Mouse (Mus musculus): Measurements from ENCODE around the gene Tex52. TPM values are rescaled to one million over a fixed set of nuclear protein-coding genes. Genes with fewer than 3 reads are reported as not detected.
A peak's percentile ranks its signal among the peaks of the same experiment; 100 is the strongest.

The Tex52 gene
- polyA plus RNA-seq, 1 experiment from 2014 or later, result 0.85 TPM

- no peak overlapping the region for H3K4me3 ChIP-seq (replicated peaks; ENCODE audit: low read length)
- no peaks in the 10 kb centered on the region for H3K36me3 ChIP-seq (ENCODE audit: control insufficient read depth, insufficient read depth)
- H3K27ac ChIP-seq (ENCODE audit: low read length), result no peak overlapping the region
- WGBS, result 92% methylated on average over 3 of the region's 3 CpGs
- peaks cover 7% of the 10 kb centered on the region for H3K4me1 ChIP-seq (replicated peaks; ENCODE audit: control insufficient read depth, insufficient read depth, low read length)
- no peaks in the 10 kb centered on the region for H3K9me3 ChIP-seq (ENCODE audit: control insufficient read depth, low read length)
- H3K9ac ChIP-seq (replicated peaks; ENCODE audit: low read depth, low read length), result no peak overlapping the region
- no peak overlapping the region for H3K4me2 ChIP-seq (ENCODE audit: low read length)
- no peaks in the 10 kb centered on the region for H3K27me3 ChIP-seq (replicated peaks; ENCODE audit: control insufficient read depth, insufficient read depth, low read length)
- no peak for ATAC-seq
These were observed 46.2 kb downstream of the Tex52 start for GRCm38 (mm10) chr6:128421480-128421879.

DNA sequence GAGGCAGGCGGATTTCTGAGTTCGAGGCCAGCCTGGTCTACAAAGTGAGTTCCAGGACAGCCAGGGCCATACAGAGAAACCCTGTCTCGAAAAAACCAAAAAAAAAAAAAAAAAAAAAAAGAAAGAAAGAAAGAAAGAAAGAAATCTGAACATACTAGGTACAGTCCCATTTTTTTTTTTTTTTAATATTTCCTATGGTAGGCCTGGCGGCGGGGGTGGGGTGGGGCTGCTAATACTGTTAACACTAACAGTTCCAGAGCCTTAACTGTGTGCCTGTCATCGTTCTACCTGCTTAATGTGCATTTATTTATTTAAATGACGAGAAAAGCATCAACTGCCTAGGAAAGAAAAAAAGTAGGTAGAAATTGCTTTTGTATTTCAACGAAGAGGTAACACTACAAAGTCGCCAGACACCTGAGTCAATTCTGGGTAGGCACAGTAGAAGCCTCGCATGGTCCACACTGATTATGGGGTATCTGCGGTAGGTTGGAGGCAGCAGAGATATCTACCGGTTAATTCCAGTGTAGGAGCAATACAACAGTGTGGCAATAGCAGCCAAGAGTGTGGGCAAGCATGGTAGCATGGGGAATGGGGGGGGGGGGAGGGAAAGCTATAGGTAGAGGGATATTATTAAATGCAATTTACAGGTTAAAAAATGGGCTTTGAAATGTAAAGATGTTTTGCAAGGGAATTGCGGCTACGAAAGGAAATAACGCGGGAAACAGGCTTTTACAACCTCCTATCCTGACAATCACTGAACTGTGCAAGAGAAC, 48.4 kb downstream of the Tex52 start:
- Histone ChIP-seq H3K4me3 (replicated peaks; ENCODE audit: low read length) (peak overlapping the region; percentile 78), H3K4me2 (ENCODE audit: low read length) (peak overlapping the region; percentile 64), H3K4me1 (replicated peaks; ENCODE audit: control insufficient read depth, insufficient read depth, low read length) (peaks cover 7% of the 10 kb centered on the region), H3K9ac (replicated peaks; ENCODE audit: low read depth, low read length) (peak overlapping the region; percentile 81), H3K27ac (ENCODE audit: low read length) (peak overlapping the region; percentile 98), H3K9me3 (ENCODE audit: control insufficient read depth, low read length) (no peaks in the 10 kb centered on the region), H3K36me3 (ENCODE audit: control insufficient read depth, insufficient read depth) (no peaks in the 10 kb centered on the region), H3K27me3 (replicated peaks; ENCODE audit: control insufficient read depth, insufficient read depth, low read length) (no peaks in the 10 kb centered on the region)
- 43% methylated on average over 14 of the region's 16 CpGs for WGBS
- peak; percentile 43; the same call in 1 of the 2 replicates for ATAC-seq

GRCm38 (mm10) chr6:128424269-128425019, 49.2 kb downstream of the Tex52 start, which contains the start of gene Itfg2:
Itfg2 (minus strand) TSS chr6:128424931.
- Histone ChIP-seq H3K4me1 (replicated peaks; ENCODE audit: control insufficient read depth, insufficient read depth, low read length) (peaks cover 7% of the 10 kb centered on the region), H3K4me3 (replicated peaks; ENCODE audit: low read length) (peak within 1 kb of the TSS; percentile 78), H3K9me3 (ENCODE audit: control insufficient read depth, low read length) (no peaks in the 10 kb centered on the region), H3K36me3 (ENCODE audit: control insufficient read depth, insufficient read depth) (peaks cover 3% of the 10 kb centered on the region; the same call in 1 of the 2 replicates), H3K27ac (ENCODE audit: low read length) (peak within 1 kb of the TSS; percentile 98), H3K27me3 (replicated peaks; ENCODE audit: control insufficient read depth, insufficient read depth, low read length) (no peaks in the 10 kb centered on the region), H3K9ac (replicated peaks; ENCODE audit: low read depth, low read length) (peak within 1 kb of the TSS; percentile 81), H3K4me2 (ENCODE audit: low read length) (peak within 1 kb of the TSS; percentile 73)
- WGBS, result 0% methylated on average over 42 of the region's 42 CpGs
- ATAC-seq, result peak; percentile 96

DNA sequence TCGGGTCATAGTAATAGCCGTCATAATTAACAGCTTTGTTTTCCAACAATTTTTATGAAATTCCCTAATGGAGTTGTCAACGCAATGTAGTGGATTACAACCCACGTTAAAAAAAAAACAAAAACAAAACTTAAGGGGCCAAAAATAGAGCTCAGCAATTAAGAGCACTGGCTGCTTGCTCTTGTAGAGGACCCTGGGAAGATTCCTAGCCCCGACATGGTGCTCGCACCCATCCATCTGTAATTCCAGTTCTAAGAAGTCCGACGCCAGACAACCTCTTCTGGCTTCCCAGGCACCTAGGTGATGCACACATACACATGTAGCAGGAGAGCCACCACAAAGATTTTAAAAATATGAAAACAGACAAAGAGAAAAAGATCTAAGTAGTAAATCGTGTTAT, 49.8 kb downstream of the Tex52 start:
- peaks cover 7% of the 10 kb centered on the region for H3K36me3 ChIP-seq (ENCODE audit: control insufficient read depth, insufficient read depth)
- H3K27ac ChIP-seq (ENCODE audit: low read length), result peak overlapping the region; percentile 98
- peaks cover 7% of the 10 kb centered on the region for H3K4me1 ChIP-seq (replicated peaks; ENCODE audit: control insufficient read depth, insufficient read depth, low read length)
- peak overlapping the region; percentile 81 for H3K9ac ChIP-seq (replicated peaks; ENCODE audit: low read depth, low read length)
- H3K4me3 ChIP-seq (replicated peaks; ENCODE audit: low read length), result peak overlapping the region; percentile 78
- H3K4me2 ChIP-seq (ENCODE audit: low read length), result peak overlapping the region; percentile 73
- H3K9me3 ChIP-seq (ENCODE audit: control insufficient read depth, low read length), result no peaks in the 10 kb centered on the region
- no peak for ATAC-seq
- WGBS, result 17% methylated on average over 9 of the region's 9 CpGs
- no peaks in the 10 kb centered on the region for H3K27me3 ChIP-seq (replicated peaks; ENCODE audit: control insufficient read depth, insufficient read depth, low read length)

DNA sequence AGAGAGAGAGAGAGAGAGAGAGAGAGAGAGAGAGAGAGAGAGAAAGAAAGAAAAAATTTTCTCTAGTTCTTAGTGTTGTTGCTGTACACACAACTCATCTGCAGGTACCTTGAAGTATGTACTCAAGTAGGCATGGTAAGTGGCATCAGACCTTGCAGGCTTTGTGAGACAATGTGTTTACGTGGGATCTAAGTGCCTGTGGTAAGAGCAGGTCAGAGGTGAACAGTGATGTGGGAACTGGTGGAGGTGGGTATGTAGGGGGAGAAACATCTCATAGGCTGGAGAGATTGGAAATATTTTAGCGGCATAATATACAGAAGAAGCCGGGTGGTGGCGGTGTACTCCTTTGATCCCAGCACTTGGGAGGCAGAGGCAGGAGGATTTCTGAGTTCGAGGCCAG, 52.3 kb downstream of the Tex52 start:
- Histone ChIP-seq H3K27ac (ENCODE audit: low read length) (no peak overlapping the region), H3K36me3 (ENCODE audit: control insufficient read depth, insufficient read depth) (peaks cover 29% of the 10 kb centered on the region), H3K9ac (replicated peaks; ENCODE audit: low read depth, low read length) (no peak overlapping the region), H3K27me3 (replicated peaks; ENCODE audit: control insufficient read depth, insufficient read depth, low read length) (no peaks in the 10 kb centered on the region), H3K4me1 (replicated peaks; ENCODE audit: control insufficient read depth, insufficient read depth, low read length) (peaks cover 10% of the 10 kb centered on the region), H3K9me3 (ENCODE audit: control insufficient read depth, low read length) (no peaks in the 10 kb centered on the region), H3K4me3 (replicated peaks; ENCODE audit: low read length) (no peak overlapping the region), H3K4me2 (ENCODE audit: low read length) (no peak overlapping the region)
- no peak for ATAC-seq
- WGBS, result 93% methylated on average over 5 of the region's 5 CpGs

DNA sequence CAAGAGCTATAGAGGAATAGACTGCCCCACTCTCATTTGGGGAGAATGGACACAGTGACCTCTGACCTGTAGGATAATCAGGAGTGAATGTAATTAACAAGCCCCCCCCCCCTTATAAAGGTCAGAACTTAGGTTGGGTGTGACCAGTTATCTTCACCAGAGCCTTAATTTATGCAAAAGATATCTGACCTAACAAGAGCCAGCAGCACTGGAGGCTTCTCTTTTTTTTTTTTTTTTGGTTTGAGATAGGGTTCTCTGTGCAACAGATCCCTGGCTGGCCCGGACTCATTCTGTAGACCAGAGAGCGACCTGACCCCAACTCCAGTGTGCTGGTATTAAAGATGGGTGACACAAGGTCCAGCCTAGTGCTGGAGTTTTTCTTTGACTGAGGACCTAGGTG, 54.0 kb downstream of the Tex52 start:
- Histone ChIP-seq H3K9me3 (ENCODE audit: control insufficient read depth, low read length) (no peaks in the 10 kb centered on the region), H3K9ac (replicated peaks; ENCODE audit: low read depth, low read length) (no peak overlapping the region), H3K4me1 (replicated peaks; ENCODE audit: control insufficient read depth, insufficient read depth, low read length) (peaks cover 6% of the 10 kb centered on the region), H3K4me2 (ENCODE audit: low read length) (no peak overlapping the region), H3K4me3 (replicated peaks; ENCODE audit: low read length) (no peak overlapping the region), H3K27ac (ENCODE audit: low read length) (no peak overlapping the region), H3K36me3 (ENCODE audit: control insufficient read depth, insufficient read depth) (peaks cover 44% of the 10 kb centered on the region), H3K27me3 (replicated peaks; ENCODE audit: control insufficient read depth, insufficient read depth, low read length) (no peaks in the 10 kb centered on the region)
- ATAC-seq, result no peak
- WGBS, result 89% methylated on average over 2 of the region's 2 CpGs

GRCm38 (mm10) chr6:128429826-128430225, 54.6 kb downstream of the Tex52 start:
- Histone ChIP-seq H3K27me3 (replicated peaks; ENCODE audit: control insufficient read depth, insufficient read depth, low read length) (no peaks in the 10 kb centered on the region), H3K9me3 (ENCODE audit: control insufficient read depth, low read length) (no peaks in the 10 kb centered on the region), H3K4me2 (ENCODE audit: low read length) (no peak overlapping the region), H3K9ac (replicated peaks; ENCODE audit: low read depth, low read length) (no peak overlapping the region), H3K36me3 (ENCODE audit: control insufficient read depth, insufficient read depth) (peaks cover 47% of the 10 kb centered on the region), H3K4me3 (replicated peaks; ENCODE audit: low read length) (no peak overlapping the region), H3K4me1 (replicated peaks; ENCODE audit: control insufficient read depth, insufficient read depth, low read length) (peaks cover 6% of the 10 kb centered on the region), H3K27ac (ENCODE audit: low read length) (no peak overlapping the region)
- 94% methylated on average over 6 of the region's 6 CpGs for WGBS
- no peak for ATAC-seq

GRCm38 (mm10) chr6:128432356-128432915, 57.2 kb downstream of the Tex52 start:
- Histone ChIP-seq H3K27me3 (replicated peaks; ENCODE audit: control insufficient read depth, insufficient read depth, low read length) (no peaks in the 10 kb centered on the region), H3K36me3 (ENCODE audit: control insufficient read depth, insufficient read depth) (peaks cover 57% of the 10 kb centered on the region), H3K27ac (ENCODE audit: low read length) (no peak overlapping the region), H3K9ac (replicated peaks; ENCODE audit: low read depth, low read length) (no peak overlapping the region), H3K4me2 (ENCODE audit: low read length) (no peak overlapping the region), H3K9me3 (ENCODE audit: control insufficient read depth, low read length) (no peaks in the 10 kb centered on the region), H3K4me3 (replicated peaks; ENCODE audit: low read length) (no peak overlapping the region), H3K4me1 (replicated peaks; ENCODE audit: control insufficient read depth, insufficient read depth, low read length) (peaks cover 14% of the 10 kb centered on the region)
- 67% methylated on average over 13 of the region's 13 CpGs for WGBS
- no peak for ATAC-seq

DNA sequence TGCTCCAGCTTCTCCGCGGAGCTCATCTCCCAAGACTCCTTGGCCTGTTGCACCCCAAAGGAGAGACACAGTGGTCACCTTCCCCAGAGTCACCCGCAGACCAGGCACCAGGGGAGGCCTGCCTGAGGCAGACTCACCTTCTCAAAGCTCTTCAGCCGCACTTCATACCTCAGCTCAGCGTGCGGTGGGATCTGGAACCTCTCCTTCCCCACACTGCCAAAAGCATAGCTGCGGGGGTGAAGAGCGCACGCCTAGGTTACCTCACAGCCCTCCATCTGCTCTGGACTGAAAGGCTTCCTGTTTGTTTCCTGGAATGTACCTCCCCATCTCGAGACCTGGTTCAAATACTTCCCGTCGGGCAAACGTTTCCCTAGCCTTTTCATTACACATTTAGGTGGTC, 58.3 kb downstream of the Tex52 start:
- Histone ChIP-seq H3K27ac (ENCODE audit: low read length) (no peak overlapping the region), H3K4me3 (replicated peaks; ENCODE audit: low read length) (no peak overlapping the region), H3K4me1 (replicated peaks; ENCODE audit: control insufficient read depth, insufficient read depth, low read length) (peaks cover 14% of the 10 kb centered on the region), H3K9me3 (ENCODE audit: control insufficient read depth, low read length) (no peaks in the 10 kb centered on the region), H3K4me2 (ENCODE audit: low read length) (no peak overlapping the region), H3K9ac (replicated peaks; ENCODE audit: low read depth, low read length) (no peak overlapping the region), H3K27me3 (replicated peaks; ENCODE audit: control insufficient read depth, insufficient read depth, low read length) (no peaks in the 10 kb centered on the region), H3K36me3 (ENCODE audit: control insufficient read depth, insufficient read depth) (peaks cover 57% of the 10 kb centered on the region)
- 91% methylated on average over 13 of the region's 13 CpGs for WGBS
- ATAC-seq, result no peak
